Mouse (Mus musculus): Measurements from ENCODE around the gene Hps5. TPM values are rescaled to one million over a fixed set of nuclear protein-coding genes. Genes with fewer than 3 reads are reported as not detected.
"Not testable (repeated sequence)": the region's sequence is repeated elsewhere in the genome, so short reads cannot be mapped to it uniquely, and the experiment has no call there.

Hps5 gene
- total RNA-seq, 2 experiments from 2014 or later = 17.0 to 27.6 TPM

GRCm38 (mm10) chr7:46742880-46743279, 53.0 kb downstream of the Hps5 start, which contains the start of gene Saa1:
Gene Saa1, minus strand, starts transcription at chr7:46742980.
- not testable (repeated sequence) for ATAC-seq (replicated peaks; ENCODE audit: poor library complexity, severe bottlenecking)

GRCm38 (mm10) chr7:46740041-46740440, 55.8 kb downstream of the Hps5 start:
- ATAC-seq (replicated peaks; ENCODE audit: poor library complexity, severe bottlenecking) = not testable (repeated sequence)

GRCm38 (mm10) chr7:46738561-46739460, 57.1 kb downstream of the Hps5 start:
- 0 out of 2 replicates have a peak, but pooled peaks have one; percentile 14 for ATAC-seq (replicated peaks; ENCODE audit: poor library complexity, severe bottlenecking)

GRCm38 (mm10) chr7:46734983-46735382, 60.9 kb downstream of the Hps5 start:
- ATAC-seq (replicated peaks; ENCODE audit: poor library complexity, severe bottlenecking) = peak; percentile 65

GRCm38 (mm10) chr7:46732458-46732857, 63.4 kb downstream of the Hps5 start, which contains the start of gene Saa4:
Gene Saa4, minus strand, starts transcription at chr7:46732603.
- ATAC-seq (replicated peaks; ENCODE audit: poor library complexity, severe bottlenecking) = no peak

GRCm38 (mm10) chr7:46727584-46727983, 68.3 kb downstream of the Hps5 start:
- ATAC-seq (replicated peaks; ENCODE audit: poor library complexity, severe bottlenecking) = no peak

- ATAC-seq (replicated peaks; ENCODE audit: poor library complexity, severe bottlenecking) = no peak
These were observed 71.5 kb downstream of the Hps5 start for GRCm38 (mm10) chr7:46724396-46724795.

GRCm38 (mm10) chr7:46723849-46724248, 72.0 kb downstream of the Hps5 start:
- ATAC-seq (replicated peaks; ENCODE audit: poor library complexity, severe bottlenecking) = no peak

- ATAC-seq (replicated peaks; ENCODE audit: poor library complexity, severe bottlenecking) = no peak
These were observed 72.5 kb downstream of the Hps5 start for GRCm38 (mm10) chr7:46723354-46723753.

- ATAC-seq (replicated peaks; ENCODE audit: poor library complexity, severe bottlenecking) = no peak
These were observed 75.4 kb downstream of the Hps5 start for GRCm38 (mm10) chr7:46720460-46720859.

- ATAC-seq (replicated peaks; ENCODE audit: poor library complexity, severe bottlenecking) = 0 out of 2 replicates have a peak, but pooled peaks have one; percentile 20
These were observed 76.3 kb downstream of the Hps5 start for GRCm38 (mm10) chr7:46719526-46719925.

- ATAC-seq (replicated peaks; ENCODE audit: poor library complexity, severe bottlenecking) = no peak
These were observed 77.1 kb downstream of the Hps5 start for GRCm38 (mm10) chr7:46718591-46719270.

- ATAC-seq (replicated peaks; ENCODE audit: poor library complexity, severe bottlenecking) = peak; percentile 65
These were observed 79.0 kb downstream of the Hps5 start for GRCm38 (mm10) chr7:46716897-46717296.

- ATAC-seq (replicated peaks; ENCODE audit: poor library complexity, severe bottlenecking) = no peak
These were observed 80.3 kb downstream of the Hps5 start, which contains the start of gene Saa3 for GRCm38 (mm10) chr7:46715600-46715999. Gene Saa3, minus strand, starts transcription at chr7:46715700.

GRCm38 (mm10) chr7:46714518-46714917, 81.3 kb downstream of the Hps5 start:
- ATAC-seq (replicated peaks; ENCODE audit: poor library complexity, severe bottlenecking) = peak; percentile 29; the same call in 1 of the 2 replicates

- peak; percentile 70 for ATAC-seq (replicated peaks; ENCODE audit: poor library complexity, severe bottlenecking)
These were observed 83.6 kb downstream of the Hps5 start for GRCm38 (mm10) chr7:46712250-46712649.

Other genes starting within 250 kb of the Hps5 start
- gene Sergef, start 156.3 kb downstream of the Hps5 start, total RNA-seq (2014; fragmentation: Nextera tagmentation) = 11.2 and 24.1 TPM in 2 replicates
- gene Sergef, start 156.3 kb downstream of the Hps5 start, total RNA-seq (2017) = 10.4 and 12.4 TPM in 2 replicates
- not detected in 2 replicates for gene Tph1, start 123.5 kb downstream of the Hps5 start, total RNA-seq (2014; fragmentation: Nextera tagmentation)
- gene Tph1, start 123.5 kb downstream of the Hps5 start, total RNA-seq (2017) = 0.15 TPM in 1 of 2 replicates, not detected in the other
- gene Saal1, start 85.4 kb downstream of the Hps5 start, total RNA-seq (2014; fragmentation: Nextera tagmentation) = 23.5 and 23.9 TPM in 2 replicates
- gene Saal1, start 85.4 kb downstream of the Hps5 start, total RNA-seq (2017) = 14.9 and 18.1 TPM in 2 replicates
- gene Saa3, start 80.4 kb downstream of the Hps5 start, total RNA-seq (2014; fragmentation: Nextera tagmentation) = not detected in 2 replicates
- 1.2 TPM in 1 of 2 replicates, not detected in the other for gene Saa3, start 80.4 kb downstream of the Hps5 start, total RNA-seq (2017)
- gene Saa4, start 63.5 kb downstream of the Hps5 start, total RNA-seq (2014; fragmentation: Nextera tagmentation) = not detected in 2 replicates
- gene Saa4, start 63.5 kb downstream of the Hps5 start, total RNA-seq (2017) = not detected in 2 replicates
- gene Saa1, start 53.1 kb downstream of the Hps5 start, total RNA-seq (2014; fragmentation: Nextera tagmentation) = not detected in 2 replicates
- gene Saa1, start 53.1 kb downstream of the Hps5 start, total RNA-seq (2017) = not detected in 2 replicates
- gene Saa2, start 44.3 kb downstream of the Hps5 start, total RNA-seq (2014; fragmentation: Nextera tagmentation) = not detected in 2 replicates
- not detected in 2 replicates for gene Saa2, start 44.3 kb downstream of the Hps5 start, total RNA-seq (2017)
- 30.3 and 46.6 TPM in 2 replicates for gene Gtf2h1, start within 50 bp of the Hps5 start, total RNA-seq (2014; fragmentation: Nextera tagmentation)
- gene Gtf2h1, start within 50 bp of the Hps5 start, total RNA-seq (2017) = 67.0 and 83.9 TPM in 2 replicates
- gene Ldha, start 45.4 kb upstream of the Hps5 start, total RNA-seq (2014; fragmentation: Nextera tagmentation) = 641 and 708 TPM in 2 replicates
- gene Ldha, start 45.4 kb upstream of the Hps5 start, total RNA-seq (2017) = 507 and 538 TPM in 2 replicates
- 3.5 TPM in 1 of 2 replicates, not detected in the other for gene Ldhc, start 65.1 kb upstream of the Hps5 start, total RNA-seq (2014; fragmentation: Nextera tagmentation)
- gene Ldhc, start 65.1 kb upstream of the Hps5 start, total RNA-seq (2017) = 1.2 TPM in 1 of 2 replicates, not detected in the other
- 79.0 and 140 TPM in 2 replicates for gene Tsg101, start 123.9 kb upstream of the Hps5 start, total RNA-seq (2014; fragmentation: Nextera tagmentation)
- 33.1 and 43.8 TPM in 2 replicates for gene Tsg101, start 123.9 kb upstream of the Hps5 start, total RNA-seq (2017)
- 8.7 and 13.5 TPM in 2 replicates for gene Uevld, start 162.5 kb upstream of the Hps5 start, total RNA-seq (2014; fragmentation: Nextera tagmentation)
- 9.8 and 12.9 TPM in 2 replicates for gene Uevld, start 162.5 kb upstream of the Hps5 start, total RNA-seq (2017)
- not detected in 2 replicates for gene Gm9999, start 187.5 kb upstream of the Hps5 start, total RNA-seq (2014; fragmentation: Nextera tagmentation)
- gene Gm9999, start 187.5 kb upstream of the Hps5 start, total RNA-seq (2017) = not detected in 2 replicates
- 18.9 and 24.6 TPM in 2 replicates for gene Spty2d1, start 212.3 kb upstream of the Hps5 start, total RNA-seq (2014; fragmentation: Nextera tagmentation)
- gene Spty2d1, start 212.3 kb upstream of the Hps5 start, total RNA-seq (2017) = 24.6 and 26.6 TPM in 2 replicates